Mouse (Mus musculus): ENCODE results near the gene Zfyve28. TPM values are rescaled to one million over a fixed set of nuclear protein-coding genes. Genes with fewer than 3 reads are reported as not detected.
A peak's percentile ranks its signal among the peaks of the same experiment; 100 is the strongest.

The Zfyve28 gene
- polyA plus RNA-seq, 1 experiment: 42.2 TPM

GRCm38 (mm10) chr5:34321236-34321635 is 33.0 kb upstream of the Zfyve28 start:
- no peak overlapping the region for H3K27ac ChIP-seq (ENCODE audit: insufficient read depth, low read length)
- no peak overlapping the region for H3K4me3 ChIP-seq (ENCODE audit: insufficient read depth, low read length)
- H3K4me1 ChIP-seq (ENCODE audit: control insufficient read depth, insufficient read depth, low read length): no peaks in the 10 kb centered on the region; the same call in 1 of the 2 replicates
- TF ChIP-seq CTCF (IDR thresholded peaks at IDR 0.05; ENCODE audit: extremely low read depth, insufficient read depth, low read length): no peak
- no peak for TF ChIP-seq POLR2A (IDR thresholded peaks at IDR 0.05; ENCODE audit: extremely low read depth, insufficient read depth, low read length)

- Histone ChIP-seq H3K4me1 (ENCODE audit: control insufficient read depth, insufficient read depth, low read length) (no peaks in the 10 kb centered on the region), H3K27ac (ENCODE audit: insufficient read depth, low read length) (no peak overlapping the region), H3K4me3 (ENCODE audit: insufficient read depth, low read length) (no peak overlapping the region)
- TF ChIP-seq CTCF (IDR thresholded peaks at IDR 0.05; ENCODE audit: extremely low read depth, insufficient read depth, low read length) (no peak), POLR2A (IDR thresholded peaks at IDR 0.05; ENCODE audit: extremely low read depth, insufficient read depth, low read length) (no peak)
Observed at GRCm38 (mm10) chr5:34319491-34320034, 31.3 kb upstream of the Zfyve28 start.

GRCm38 (mm10) chr5:34309016-34309415 is 20.8 kb upstream of the Zfyve28 start:
- Histone ChIP-seq H3K27ac (ENCODE audit: insufficient read depth, low read length) (no peak overlapping the region), H3K4me1 (ENCODE audit: control insufficient read depth, insufficient read depth, low read length) (no peaks in the 10 kb centered on the region), H3K4me3 (ENCODE audit: insufficient read depth, low read length) (no peak overlapping the region)
- TF ChIP-seq POLR2A (IDR thresholded peaks at IDR 0.05; ENCODE audit: extremely low read depth, insufficient read depth, low read length) (no peak), CTCF (IDR thresholded peaks at IDR 0.05; ENCODE audit: extremely low read depth, insufficient read depth, low read length) (no peak)

- no peak for TF ChIP-seq CTCF (IDR thresholded peaks at IDR 0.05; ENCODE audit: extremely low read depth, insufficient read depth, low read length)
- TF ChIP-seq POLR2A (IDR thresholded peaks at IDR 0.05; ENCODE audit: extremely low read depth, insufficient read depth, low read length): no peak
- Histone ChIP-seq H3K4me3 (ENCODE audit: insufficient read depth, low read length) (no peak overlapping the region), H3K27ac (ENCODE audit: insufficient read depth, low read length) (no peak overlapping the region), H3K4me1 (ENCODE audit: control insufficient read depth, insufficient read depth, low read length) (no peaks in the 10 kb centered on the region)
Observed at GRCm38 (mm10) chr5:34302377-34302776, 14.1 kb upstream of the Zfyve28 start.

- TF ChIP-seq CTCF (IDR thresholded peaks at IDR 0.05; ENCODE audit: extremely low read depth, insufficient read depth, low read length) (no peak), POLR2A (IDR thresholded peaks at IDR 0.05; ENCODE audit: extremely low read depth, insufficient read depth, low read length) (no peak)
- H3K27ac ChIP-seq (ENCODE audit: insufficient read depth, low read length): no peak overlapping the region
- no peaks in the 10 kb centered on the region for H3K4me1 ChIP-seq (ENCODE audit: control insufficient read depth, insufficient read depth, low read length)
- no peak overlapping the region for H3K4me3 ChIP-seq (ENCODE audit: insufficient read depth, low read length)
Observed at GRCm38 (mm10) chr5:34298937-34299535, 10.8 kb upstream of the Zfyve28 start.

GRCm38 (mm10) chr5:34298061-34298460 is 9.8 kb upstream of the Zfyve28 start:
- TF ChIP-seq POLR2A (IDR thresholded peaks at IDR 0.05; ENCODE audit: extremely low read depth, insufficient read depth, low read length): no peak
- no peak for TF ChIP-seq CTCF (IDR thresholded peaks at IDR 0.05; ENCODE audit: extremely low read depth, insufficient read depth, low read length)

GRCm38 (mm10) chr5:34295141-34295540 is 6.9 kb upstream of the Zfyve28 start:
- Histone ChIP-seq H3K27ac (ENCODE audit: insufficient read depth, low read length) (no peak overlapping the region), H3K4me1 (ENCODE audit: control insufficient read depth, insufficient read depth, low read length) (no peaks in the 10 kb centered on the region), H3K4me3 (ENCODE audit: insufficient read depth, low read length) (no peak overlapping the region)
- TF ChIP-seq CTCF (IDR thresholded peaks at IDR 0.05; ENCODE audit: extremely low read depth, insufficient read depth, low read length) (no peak), POLR2A (IDR thresholded peaks at IDR 0.05; ENCODE audit: extremely low read depth, insufficient read depth, low read length) (no peak)

More at GRCm38 (mm10) chr5:34298061-34298460, 9.8 kb upstream of the Zfyve28 start:
- Histone ChIP-seq H3K4me3 (ENCODE audit: insufficient read depth, low read length) (no peak overlapping the region), H3K27ac (ENCODE audit: insufficient read depth, low read length) (no peak overlapping the region), H3K4me1 (ENCODE audit: control insufficient read depth, insufficient read depth, low read length) (no peaks in the 10 kb centered on the region)

GRCm38 (mm10) chr5:34294696-34295095 is 6.4 kb upstream of the Zfyve28 start:
- Histone ChIP-seq H3K27ac (ENCODE audit: insufficient read depth, low read length) (no peak overlapping the region), H3K4me3 (ENCODE audit: insufficient read depth, low read length) (no peak overlapping the region), H3K4me1 (ENCODE audit: control insufficient read depth, insufficient read depth, low read length) (no peaks in the 10 kb centered on the region)
- TF ChIP-seq CTCF (IDR thresholded peaks at IDR 0.05; ENCODE audit: extremely low read depth, insufficient read depth, low read length) (no peak), POLR2A (IDR thresholded peaks at IDR 0.05; ENCODE audit: extremely low read depth, insufficient read depth, low read length) (no peak)

- Histone ChIP-seq H3K4me1 (ENCODE audit: control insufficient read depth, insufficient read depth, low read length) (peaks cover 2% of the 10 kb centered on the region; the same call in 1 of the 2 replicates), H3K27ac (ENCODE audit: insufficient read depth, low read length) (no peak overlapping the region), H3K4me3 (ENCODE audit: insufficient read depth, low read length) (no peak overlapping the region)
- no peak for TF ChIP-seq POLR2A (IDR thresholded peaks at IDR 0.05; ENCODE audit: extremely low read depth, insufficient read depth, low read length)
- no peak for TF ChIP-seq CTCF (IDR thresholded peaks at IDR 0.05; ENCODE audit: extremely low read depth, insufficient read depth, low read length)
Observed at GRCm38 (mm10) chr5:34293363-34293762, 5.1 kb upstream of the Zfyve28 start.

GRCm38 (mm10) chr5:34289286-34289685 is 1.0 kb upstream of the Zfyve28 start:
- Histone ChIP-seq H3K27ac (ENCODE audit: insufficient read depth, low read length) (no peak overlapping the region), H3K4me1 (ENCODE audit: control insufficient read depth, insufficient read depth, low read length) (peaks cover 2% of the 10 kb centered on the region; the same call in 1 of the 2 replicates), H3K4me3 (ENCODE audit: insufficient read depth, low read length) (peak overlapping the region; percentile 95; the same call in 1 of the 2 replicates)
- no peak for TF ChIP-seq POLR2A (IDR thresholded peaks at IDR 0.05; ENCODE audit: extremely low read depth, insufficient read depth, low read length)
- TF ChIP-seq CTCF (IDR thresholded peaks at IDR 0.05; ENCODE audit: extremely low read depth, insufficient read depth, low read length): no peak
